Mouse (Mus musculus) thymus, postnatal 4 days (tissue): ENCODE data around the gene Skor1.

Experiments
- DNase-seq: peaks from one replicate; pipeline ENCODE4 v3.0.0; 2021

Gene Skor1

DNA sequence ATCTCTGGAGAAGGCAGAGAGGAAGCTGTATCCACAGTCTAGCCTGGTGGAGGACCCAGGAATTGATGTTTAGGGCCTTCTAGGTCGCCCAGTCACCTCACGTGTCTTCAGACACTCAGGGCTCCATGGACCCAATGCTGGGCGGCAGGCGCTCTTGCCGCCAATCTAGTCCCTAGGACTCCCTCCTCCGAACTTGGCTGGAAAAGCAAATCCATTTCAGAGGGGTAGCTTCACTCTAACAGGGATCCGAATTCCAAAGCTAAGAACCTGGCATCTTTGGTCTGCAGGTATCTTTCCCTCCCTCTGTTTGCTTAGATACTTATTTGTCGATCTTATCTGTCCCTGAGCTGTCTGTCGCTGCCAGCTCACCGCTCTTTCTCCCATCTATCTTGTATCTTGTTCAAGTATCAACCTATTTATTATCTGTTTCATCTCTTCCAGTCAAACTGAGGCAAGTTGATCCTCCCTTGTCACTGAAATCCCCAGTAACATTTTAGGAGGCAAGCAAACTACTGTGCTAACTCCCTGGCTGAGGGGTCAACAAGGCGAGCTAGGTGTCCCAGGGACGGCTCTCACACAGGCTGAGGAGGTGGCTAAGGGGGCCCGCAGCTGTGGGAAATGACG lies 863 bp downstream of the Skor1 start:
- no peak for DNase-seq

DNA sequence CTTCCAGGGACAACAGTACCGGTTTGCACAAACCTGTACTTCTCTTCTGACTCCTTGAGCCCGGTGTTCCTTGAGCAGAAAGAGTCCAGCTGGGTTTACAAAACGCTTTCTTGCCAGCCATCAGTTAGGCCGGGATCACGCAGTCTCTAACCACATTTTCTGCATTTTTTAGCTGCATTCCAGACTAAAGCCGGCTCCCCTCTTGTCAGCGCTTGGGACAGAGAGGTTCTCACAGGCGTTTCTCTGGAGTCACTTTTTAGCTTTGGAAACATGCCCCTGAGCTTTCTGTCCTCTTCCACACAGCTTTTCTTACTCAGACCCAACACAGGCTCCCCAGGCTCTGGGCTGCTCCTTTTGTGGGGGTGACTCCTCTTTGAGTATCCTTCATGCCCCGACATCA lies 1.5 kb downstream of the Skor1 start:
- no peak for DNase-seq

DNA sequence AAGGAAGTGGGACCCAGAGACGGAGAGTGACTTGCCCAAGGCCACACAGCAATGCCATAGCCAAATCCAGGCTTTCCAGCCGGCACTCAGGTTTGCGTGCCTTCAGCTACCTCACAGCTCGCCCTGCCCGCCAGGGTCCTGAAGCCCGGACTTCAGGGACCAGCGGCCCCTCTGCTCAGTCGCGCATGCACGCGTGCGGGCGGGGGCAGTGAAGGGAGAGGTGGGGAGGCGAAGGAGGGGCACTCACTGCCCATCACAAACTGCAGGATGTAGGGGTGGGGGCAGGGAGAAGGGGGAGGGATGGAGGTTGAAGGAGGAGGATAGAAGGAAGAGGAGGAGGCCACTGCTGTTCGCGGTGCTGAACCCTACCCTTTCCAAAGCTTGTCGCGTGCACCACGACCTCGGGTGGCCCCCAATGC lies 1.9 kb downstream of the Skor1 start:
- no peak for DNase-seq

DNA sequence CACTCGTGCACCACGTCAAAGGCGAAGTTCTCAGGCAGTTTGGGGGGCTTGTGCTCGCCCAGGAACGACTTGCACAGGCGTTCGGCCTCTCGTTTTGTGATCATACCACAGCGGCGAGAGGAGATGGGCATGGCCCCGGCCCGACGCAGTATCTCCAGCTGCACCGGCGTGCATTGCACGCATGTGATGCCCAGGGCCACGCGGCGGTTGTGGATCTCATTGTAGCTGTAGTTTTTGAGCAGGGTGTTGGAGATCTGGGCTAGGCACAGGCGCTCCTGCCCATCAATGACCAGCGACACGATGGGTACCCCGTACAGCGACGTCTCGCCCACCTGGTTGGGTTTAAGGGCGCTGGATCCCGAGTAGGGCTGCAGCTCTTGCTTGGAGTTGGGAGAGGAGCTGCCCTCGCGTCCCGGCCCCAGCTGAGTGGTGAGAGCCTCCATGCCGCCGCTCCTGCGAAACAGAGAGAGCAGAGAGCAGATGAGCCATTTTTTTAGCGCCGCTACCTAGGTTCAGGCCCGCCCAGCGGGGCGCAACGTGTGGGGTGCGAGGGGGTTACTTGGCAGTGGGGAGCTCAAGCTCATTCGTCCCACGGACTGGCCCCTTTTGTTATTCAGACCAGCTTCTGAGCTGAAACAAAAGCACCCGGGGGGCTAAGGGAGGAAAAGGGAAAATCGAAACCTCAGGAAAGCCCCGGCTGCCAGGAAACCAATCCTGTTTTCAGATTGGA lies 2.5 kb downstream of the Skor1 start:
- no peak for DNase-seq

DNA sequence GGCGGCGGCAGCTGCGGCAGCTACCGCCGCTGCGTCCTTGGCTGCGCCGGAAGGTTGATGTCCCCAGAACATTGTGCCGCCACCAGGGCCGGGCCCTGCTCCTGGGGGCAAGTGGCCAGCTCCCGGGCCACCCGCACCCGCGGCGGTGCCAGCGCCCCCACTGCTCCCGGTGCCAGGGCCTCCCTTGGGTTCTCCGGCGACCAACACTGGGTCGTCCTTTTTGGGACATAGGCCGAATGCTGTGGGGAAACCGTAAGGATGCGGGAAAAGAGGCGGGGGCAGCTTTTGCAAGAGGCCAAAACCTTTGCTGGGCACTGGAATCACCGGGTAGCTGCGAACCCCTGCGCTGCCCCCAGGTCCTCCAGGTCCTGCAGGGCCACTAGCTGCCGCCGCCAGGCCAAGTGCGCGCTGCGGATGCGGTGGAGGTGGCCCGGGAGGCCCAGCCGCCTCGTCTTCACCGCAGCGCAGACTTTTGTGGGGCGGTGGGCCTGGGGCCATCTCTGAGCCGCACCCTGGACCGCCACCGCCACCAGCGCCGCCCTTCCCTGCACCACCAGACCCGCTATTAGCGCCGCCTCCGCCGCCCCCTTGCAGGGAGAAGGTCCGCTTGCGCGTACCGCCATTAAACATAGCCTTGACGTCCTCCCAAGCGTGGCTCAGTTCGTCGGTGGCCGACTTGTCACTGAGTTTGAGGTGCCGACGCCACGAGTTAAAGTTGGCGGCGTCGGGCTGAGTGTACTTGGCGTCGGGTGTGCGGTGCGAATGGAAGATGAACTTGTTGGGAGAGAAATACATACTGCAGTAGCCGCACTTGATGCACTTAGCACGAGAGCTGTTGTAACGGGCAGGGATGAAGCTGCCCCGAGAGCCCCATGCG lies 3.3 kb downstream of the Skor1 start:
- no peak for DNase-seq

DNA sequence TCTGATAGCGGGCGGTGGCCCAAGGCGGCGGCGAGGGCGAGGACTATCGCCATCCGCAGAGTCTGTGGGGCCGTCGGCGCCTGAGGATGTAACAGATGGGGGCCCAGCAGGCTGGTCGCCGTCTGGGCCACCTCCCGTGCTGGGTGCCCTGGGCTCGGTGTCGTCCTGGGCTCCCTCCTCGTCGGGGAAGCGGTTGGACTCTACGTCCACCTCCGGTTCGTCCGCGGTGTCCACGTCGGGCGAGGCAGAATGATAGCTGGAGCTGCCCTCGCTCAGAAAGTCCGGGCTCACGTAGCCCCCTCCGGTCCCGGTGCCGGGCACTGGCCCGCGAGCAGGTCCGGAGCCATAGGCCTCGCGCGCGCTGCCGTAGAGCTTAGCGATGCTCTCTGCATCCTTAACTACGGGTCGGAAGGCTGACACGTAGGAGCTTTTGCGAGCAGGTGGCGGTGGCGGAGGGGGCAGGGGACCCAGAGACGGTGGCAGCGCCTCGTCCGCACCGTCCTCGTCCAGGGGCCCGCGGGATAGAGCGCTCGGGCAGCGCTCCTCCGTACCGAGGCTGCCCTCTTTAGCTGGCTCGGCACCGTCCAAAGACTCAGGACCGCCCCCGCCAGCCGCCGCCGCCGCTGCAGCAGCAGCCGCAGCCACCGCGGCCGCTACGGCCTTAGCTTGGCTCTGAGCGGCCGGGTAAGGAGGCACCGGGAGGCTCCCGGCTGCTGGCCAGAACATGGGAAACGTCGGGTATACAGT lies 4.1 kb downstream of the Skor1 start:
- no peak for DNase-seq

DNA sequence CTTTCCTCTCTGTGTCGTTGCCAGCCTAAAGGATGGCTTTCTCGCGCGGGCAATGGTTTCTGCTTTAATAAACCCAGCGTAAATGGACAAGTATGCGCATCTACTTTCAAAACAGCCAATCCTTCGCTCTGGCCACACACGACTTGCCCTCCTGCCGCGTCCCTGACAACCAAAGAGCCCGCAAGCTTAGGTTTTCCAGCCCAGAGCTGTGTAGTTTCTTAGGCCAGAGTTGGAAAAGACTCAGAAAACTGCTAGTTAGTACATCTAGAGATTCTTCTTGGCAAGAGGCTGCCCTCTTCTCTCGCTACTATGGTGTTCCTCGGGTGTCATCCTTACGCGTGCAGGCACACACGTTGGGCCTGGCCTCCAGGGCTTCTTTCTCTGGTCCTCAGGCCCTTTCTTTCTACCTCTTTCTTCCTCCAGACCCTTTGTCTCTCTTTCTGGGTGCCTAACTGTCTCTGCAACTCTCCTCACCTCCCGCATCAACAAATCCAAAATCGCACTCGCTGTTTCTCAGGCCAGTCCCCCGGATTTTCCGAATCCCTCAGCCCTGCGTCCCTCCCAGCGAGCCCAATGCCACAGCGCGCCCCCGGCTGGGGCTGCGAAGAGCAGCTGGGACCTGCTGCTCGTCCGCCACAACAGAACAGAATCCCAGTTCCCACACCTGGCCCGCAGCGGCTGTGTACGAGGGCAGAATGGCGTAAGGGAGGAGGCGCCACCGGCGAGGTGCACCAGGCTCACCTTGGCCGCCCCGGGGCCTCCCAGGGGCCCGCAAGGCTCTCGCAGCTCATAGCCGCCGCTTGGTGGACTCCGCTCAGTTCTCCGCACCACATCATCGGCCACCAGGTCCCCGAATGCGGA lies 4.9 kb downstream of the Skor1 start:
- DNase-seq: no peak

DNA sequence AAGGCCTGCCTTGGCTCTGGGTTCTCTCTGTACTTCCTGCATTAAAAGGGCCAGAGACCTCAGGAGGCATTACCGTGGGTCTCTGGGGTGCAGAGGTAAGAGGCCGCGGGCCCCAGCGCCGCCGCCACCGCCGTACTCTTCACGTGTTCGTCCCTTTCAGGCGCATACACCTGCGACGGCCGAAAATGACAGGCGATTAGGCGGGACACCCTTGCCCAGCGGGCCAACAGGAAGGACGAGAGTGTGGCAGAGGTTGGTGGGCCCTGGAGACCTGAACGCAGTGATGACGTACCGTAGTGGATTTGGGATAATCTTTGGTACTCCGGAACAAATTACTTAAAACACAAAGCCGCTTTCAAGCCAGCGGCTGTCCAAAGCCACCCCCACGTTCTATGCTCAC lies 5.5 kb downstream of the Skor1 start:
- DNase-seq: no peak

DNA sequence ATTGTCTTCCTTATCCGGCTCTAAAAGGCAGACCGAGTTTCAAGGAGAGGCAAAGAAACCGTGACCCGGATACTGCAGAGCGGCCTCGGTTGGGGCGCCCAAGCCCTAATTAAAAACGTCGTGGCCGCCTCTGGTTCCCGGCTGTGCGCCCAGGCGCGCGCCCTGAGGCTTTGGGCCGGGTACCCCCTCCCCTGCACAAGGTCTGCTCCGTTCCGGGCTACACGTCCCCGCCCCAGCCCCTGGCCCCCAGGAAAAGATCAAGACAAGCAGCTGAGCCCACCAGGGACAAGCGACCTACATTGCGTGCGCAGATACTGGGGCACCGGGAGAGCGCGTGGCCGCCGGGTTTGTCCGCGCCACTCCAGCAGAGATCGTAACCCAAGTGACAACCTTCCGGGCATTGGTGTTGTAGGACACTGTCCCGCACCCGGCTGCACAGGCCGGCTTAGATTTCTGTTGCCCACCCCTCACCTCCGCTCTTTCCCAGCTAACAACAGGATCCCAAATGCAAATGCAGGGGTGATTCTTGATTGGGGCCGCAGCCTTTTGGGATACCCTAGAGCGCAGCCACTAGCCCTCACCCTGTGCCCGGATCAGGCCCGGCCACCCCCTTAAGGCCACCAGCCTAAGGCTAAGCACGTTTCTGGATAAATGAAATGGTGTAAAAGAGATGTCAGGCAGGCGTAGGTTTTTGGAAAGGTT lies 6.3 kb downstream of the Skor1 start:
- no peak for DNase-seq

DNA sequence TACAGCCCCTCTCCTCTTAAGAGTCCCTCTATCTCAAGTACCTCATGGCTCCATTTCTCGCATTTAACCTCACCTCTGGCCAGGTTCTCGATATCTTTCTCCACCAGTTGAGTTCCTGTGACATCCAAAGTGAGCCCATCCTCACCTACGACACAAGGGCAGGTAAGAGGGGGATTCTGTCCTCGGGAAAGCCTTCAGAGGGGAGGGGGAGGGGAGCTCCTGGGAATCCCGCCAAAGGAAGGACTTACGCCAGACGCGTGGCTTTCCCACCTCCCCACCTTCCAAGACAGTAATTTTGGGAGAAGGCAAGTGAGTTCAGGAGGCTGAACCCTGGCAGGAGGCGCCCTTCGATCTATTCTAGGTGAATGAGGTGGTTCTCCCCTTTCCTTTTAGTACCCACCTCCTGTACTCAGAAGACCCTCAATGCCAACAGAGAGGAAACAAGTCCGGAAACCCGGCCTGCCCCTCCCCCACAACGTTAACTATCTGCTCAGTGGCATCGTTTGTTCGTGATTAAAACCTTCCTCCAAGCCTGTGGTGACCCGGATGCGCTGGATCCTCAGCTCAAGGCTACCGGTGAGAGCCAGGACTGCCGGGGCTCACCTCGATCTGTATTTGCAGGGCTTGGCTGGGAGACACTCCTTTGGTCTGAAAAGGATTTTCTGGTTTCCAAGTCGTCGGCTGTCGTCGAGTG lies 7.0 kb downstream of the Skor1 start:
- DNase-seq: peak; percentile 74

DNA sequence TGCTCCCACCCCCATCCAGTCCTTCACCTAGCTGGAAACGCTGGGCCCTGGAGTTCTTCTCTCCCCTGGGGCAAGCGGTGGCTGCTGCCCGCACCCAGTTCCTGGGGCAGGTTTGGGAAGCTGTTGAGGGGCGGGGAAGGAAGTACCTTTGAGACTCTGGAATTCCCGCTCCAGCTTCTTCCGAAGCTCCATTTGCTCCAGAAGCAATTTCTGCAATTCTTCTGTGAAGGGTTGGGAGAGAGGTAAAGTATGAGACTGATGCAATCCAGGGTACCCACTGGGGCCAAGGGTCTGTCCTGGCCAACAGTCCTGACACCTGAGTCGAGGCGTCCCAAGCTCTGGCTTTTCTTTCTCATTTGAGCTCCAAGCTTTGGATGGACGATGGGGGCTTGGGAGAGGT lies 8.6 kb downstream of the Skor1 start:
- DNase-seq: no peak

DNA sequence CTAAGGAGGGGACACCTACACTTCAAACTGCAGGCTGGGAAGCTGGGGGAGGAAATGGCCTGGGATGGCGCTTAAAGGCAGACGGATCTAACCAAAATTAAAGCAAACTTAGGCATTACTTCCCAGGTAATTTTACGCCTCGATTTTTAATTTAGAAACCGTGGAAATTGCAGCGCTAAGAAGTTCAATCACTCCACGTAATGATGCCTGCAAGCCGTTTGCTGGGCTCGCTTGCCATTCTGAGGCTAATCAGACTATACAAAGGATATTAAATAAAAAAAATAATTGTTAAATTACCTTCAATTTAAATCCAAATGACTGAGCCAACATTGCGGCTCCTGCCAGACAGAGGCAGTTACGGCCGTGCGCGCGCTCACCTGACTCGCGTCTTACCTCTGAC lies 9.1 kb downstream of the Skor1 start:
- DNase-seq: no peak

DNA sequence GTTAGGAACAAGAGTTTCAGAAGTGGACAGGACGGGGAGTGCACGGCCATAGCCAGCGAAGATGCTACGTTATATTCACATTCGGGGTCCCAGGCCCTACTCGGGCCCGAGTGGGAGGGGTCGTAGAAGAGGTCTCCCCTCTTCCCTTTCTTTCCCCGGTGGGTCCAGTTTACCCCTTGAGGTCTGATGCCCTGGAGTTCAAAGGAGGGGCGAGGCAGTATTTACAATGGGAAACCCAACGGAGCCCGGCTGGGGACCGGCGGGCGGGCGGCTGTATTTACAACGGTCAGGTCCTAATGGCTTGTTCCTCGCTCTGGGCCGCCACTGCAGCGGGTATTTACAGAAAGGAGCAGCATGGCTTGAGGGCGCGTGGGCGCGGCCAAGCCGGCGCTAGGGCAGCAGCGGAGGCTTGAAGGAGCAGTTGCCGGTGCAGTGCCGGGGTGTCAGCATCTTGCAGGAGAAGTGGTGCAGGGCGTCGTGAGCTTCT lies 10.2 kb downstream of the Skor1 start:
- DNase-seq: no peak

DNA sequence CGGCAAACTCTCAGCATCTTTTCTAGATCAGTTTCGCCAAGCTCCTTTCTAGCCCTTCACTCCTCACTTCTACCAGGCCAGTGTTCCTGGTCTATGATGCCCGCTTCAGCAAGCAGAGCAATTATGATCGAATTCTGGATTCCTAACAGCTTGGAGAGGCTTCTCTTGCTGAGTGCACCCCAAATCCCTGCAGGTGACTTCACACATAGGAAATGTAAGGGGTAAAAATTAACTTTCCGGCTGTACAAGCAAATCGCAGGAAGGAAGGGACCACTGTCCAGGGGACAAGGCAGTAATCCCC lies 11.2 kb downstream of the Skor1 start:
- no peak for DNase-seq

DNA sequence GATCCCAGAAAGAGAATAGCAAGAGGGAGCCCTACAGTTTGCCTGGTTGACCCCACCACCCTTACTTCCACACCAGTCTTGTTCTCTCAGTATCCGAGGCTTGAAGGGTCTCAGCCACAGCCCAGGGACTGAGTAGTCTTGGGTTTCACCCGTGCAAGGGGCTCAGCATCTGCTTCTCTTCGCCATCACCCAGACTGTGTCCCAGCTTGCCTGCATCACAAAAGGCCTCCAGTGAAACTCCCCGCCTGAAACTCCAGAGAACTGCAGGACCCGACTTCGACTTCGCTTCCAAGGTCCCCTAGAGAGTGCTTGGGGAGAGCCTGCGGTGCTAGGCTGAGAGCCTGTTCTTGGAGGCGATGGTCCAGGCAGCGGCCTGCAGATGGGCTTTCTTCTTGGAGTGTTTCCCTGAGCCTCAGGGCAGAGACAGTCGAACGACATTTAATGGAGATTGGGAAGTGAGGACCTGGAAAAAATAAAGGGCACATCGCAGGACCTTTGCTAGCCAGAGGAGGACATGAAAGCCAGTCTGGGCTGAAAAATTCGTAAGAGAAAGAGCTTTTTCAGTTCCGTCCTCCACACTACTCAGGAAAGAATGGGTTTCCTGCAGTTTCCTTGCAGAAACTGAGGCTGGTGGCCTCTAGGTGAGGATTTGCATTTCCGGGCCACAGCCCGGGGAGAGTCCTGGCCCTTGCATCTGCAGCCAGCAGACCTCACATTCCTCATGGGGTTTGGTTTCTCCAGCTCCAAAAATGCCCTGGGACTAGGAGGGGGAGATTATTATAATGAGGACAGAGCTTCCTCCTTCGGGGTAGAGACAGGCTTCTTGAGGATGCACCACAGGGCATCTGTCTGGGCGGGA lies 11.8 kb downstream of the Skor1 start:
- no peak for DNase-seq

DNA sequence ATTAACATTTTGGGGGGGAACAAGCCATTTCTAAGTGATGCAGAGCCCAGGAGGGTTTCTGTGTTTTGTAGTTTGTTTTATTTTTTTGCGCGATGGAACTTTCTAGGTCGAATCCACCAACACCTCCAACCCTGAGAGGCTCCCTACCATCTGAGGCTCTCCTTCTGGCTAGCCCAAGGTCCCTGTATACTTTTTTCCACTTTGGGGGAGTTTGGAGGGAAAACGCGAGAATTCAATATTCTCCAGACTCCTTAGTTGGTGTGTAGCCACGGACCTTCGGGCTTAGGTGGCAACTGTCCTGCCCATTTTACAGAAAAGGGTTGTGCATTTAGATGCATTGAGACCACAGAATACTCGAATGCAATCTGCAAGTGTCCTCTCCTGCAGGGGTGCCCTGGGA lies 12.5 kb downstream of the Skor1 start:
- DNase-seq: no peak

DNA sequence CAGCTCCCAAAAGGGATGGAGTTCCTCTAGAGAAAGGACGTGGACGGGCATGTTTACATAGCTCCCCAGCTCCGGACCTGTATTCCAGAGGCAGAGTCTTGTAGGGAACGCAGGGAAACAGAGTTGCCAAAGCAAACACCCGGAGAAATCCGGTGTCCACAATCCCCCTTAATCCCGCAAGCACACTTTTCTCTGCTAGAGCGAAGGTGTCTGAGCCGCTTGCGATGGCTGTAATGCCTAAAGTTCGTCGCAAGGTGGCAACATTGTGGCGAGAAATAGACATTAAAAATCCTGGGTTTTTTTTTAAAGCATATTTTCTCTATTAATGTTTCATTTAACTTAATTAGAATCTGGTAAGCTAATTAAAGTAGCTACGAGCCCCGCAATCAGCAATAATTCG lies 13.0 kb downstream of the Skor1 start:
- peak; percentile 73 for DNase-seq

DNA sequence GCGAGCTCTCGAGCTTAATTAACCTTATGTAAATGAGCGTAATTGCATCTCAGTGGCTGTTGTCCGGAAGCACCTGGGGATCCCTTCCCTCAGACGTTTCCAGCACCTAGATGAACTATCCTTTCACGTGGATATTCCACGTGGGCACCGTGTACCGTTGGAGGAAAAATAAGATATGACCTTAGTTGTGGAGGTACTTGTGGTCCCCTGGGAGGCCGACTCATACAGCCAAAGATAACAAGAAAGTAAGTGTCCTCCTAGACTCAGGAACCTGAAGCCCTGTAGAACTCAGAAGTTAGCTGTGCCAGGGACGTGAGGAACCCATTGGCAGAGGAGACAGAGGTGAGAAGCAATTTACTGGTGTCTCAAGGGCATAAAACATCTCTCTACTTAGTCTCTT lies 13.4 kb downstream of the Skor1 start:
- DNase-seq: no peak

DNA sequence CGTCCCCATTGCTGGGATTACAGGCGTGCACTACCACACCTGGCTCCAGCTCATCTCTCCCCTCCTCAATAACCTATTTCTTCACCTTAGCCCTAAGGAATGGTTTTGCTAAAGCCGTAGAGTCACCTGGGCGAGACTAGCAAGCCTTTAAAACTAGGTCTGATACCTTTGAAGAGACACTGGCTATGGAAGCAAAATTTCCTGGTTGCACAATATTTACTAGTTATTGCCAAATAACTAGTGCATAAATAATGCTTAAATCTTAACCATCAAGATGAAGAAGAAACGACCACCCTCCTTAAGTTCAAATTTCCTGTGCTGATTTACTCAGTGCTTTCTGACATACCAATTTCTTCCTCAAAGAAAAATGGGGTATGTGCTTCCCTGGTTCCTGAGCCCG lies 15.1 kb downstream of the Skor1 start:
- no peak for DNase-seq
